Comparison of ENCODE assay signal across 8 mouse cellular contexts in the genomic region with DNA sequence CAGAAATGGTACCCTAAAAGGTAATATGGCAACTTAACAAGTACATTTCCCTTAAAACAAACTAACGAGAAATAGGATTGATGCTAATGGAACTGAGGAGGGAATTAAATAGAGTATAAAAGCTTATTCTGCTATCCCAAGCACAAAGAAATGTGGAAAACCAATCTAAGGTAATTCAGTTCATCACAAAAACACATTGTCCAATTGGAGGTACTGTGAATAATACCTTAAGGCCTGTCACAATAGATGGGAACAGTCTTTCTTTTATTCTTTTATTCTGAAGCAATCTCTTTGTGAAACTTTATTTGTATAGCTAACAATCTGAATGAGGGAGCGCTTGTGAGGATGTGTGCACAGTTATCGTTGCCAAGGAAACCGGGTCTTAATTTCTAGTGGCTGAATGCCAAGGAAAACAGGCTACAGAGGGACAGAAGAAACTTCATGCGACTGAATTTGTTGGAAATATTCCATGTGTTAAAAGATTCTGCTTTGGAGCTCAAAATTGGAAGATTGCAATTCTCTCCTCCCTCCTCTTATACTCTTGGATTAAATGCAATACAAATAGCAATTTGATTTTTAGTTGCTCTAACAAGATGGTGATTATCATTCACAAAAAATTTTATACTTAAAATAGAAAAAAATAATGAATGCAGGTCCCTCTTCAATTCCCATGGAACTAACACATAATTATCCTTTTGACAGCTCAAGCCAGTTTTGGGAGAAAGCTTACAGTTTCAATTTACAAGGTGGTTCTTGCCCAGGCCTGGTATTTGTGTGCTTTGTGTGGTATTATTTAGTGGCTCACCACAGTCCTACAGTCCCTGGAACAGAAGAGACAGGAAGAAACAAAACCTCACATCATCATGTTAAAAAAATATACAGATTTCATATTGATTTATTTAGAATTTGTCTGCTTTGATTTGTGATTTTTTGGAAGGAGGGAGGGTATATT.
A peak's percentile ranks its signal among the peaks of the same experiment; 100 is the strongest.
DNase-seq lines count a peak whose midpoint lies in the region; ATAC-seq lines count a peak whose summit lies in the region.
"Had no signal": no experiment of that assay in that cellular context is flagged by ENCODE, and none has a peak within 500 bp of the region (broad histone marks: within the 10 kb centered on the region; RNA-seq: fewer than 3 reads in every experiment).

No protein-coding gene starts in this region.

- no peak overlapping the region for H3K4me3 ChIP-seq in forebrain, embryonic 16.5 days (replicated peaks; ENCODE audit: low read length)
- H3K4me3 ChIP-seq: limb, embryonic 13.5 days had no signal

- 2% methylated on average over 5 of the region's 5 CpGs for WGBS in forebrain, embryonic 16.5 days

- no peaks in the 10 kb centered on the region for H3K27me3 ChIP-seq in forebrain, embryonic 16.5 days (replicated peaks; ENCODE audit: control insufficient read depth, insufficient read depth, low read length)
- H3K27me3 ChIP-seq: limb, embryonic 13.5 days had no signal

- H3K4me1 ChIP-seq in forebrain, embryonic 16.5 days (replicated peaks; ENCODE audit: control insufficient read depth, insufficient read depth, low read length): peaks cover 11% of the 10 kb centered on the region
- H3K4me1 ChIP-seq: limb, embryonic 13.5 days had no signal

- H3K4me2 ChIP-seq in forebrain, embryonic 16.5 days (ENCODE audit: low read length): no peak overlapping the region
- H3K4me2 ChIP-seq: limb, embryonic 13.5 days had no signal

- H3K9me3 ChIP-seq in forebrain, embryonic 16.5 days (ENCODE audit: control insufficient read depth, low read length): no peaks in the 10 kb centered on the region
- H3K9me3 ChIP-seq: limb, embryonic 13.5 days had no signal

- H3K9ac ChIP-seq in forebrain, embryonic 16.5 days (replicated peaks; ENCODE audit: low read depth, low read length): no peak overlapping the region
- H3K9ac ChIP-seq: limb, embryonic 13.5 days had no signal

- ATAC-seq in forebrain, embryonic 16.5 days: peak; percentile 97

- H3K27ac ChIP-seq in forebrain, embryonic 16.5 days (ENCODE audit: low read length): peak overlapping the region; percentile 68
- H3K27ac ChIP-seq: limb, embryonic 13.5 days had no signal

- H3K36me3 ChIP-seq in forebrain, embryonic 16.5 days (ENCODE audit: control insufficient read depth, insufficient read depth): no peaks in the 10 kb centered on the region
- H3K36me3 ChIP-seq: limb, embryonic 13.5 days had no signal

- DNase-seq in right cerebral cortex, postnatal 10 days (ENCODE audit: low spot score in 2 of 2): peak; percentile 34 to 63
- DNase-seq in right cerebral cortex, postnatal 36 days (ENCODE audit: low spot score in 2 of 2): no peak
- peak; percentile 60 for DNase-seq in mesoderm, embryonic 11.5 days (ENCODE audit: low read depth, low spot score)
- no peak for DNase-seq in thymus, postnatal 14 days
- no peak for DNase-seq in kidney, postnatal 10 days
- DNase-seq in kidney, postnatal 25 days: no peak

Comparison
In these comparisons a context has a peak if more than half of its experiments do, and no peak if none do; other contexts are left out.
1. DNase-seq: peak in right cerebral cortex, postnatal 10 days (2 of 2) and mesoderm, embryonic 11.5 days (single experiment); none in right cerebral cortex, postnatal 36 days (0 of 2), thymus, postnatal 14 days (single experiment), kidney, postnatal 10 days (single experiment) and kidney, postnatal 25 days (0 of 2).